33 mouse cellular contexts compared by ENCODE assay signal in genomic region chr3:88132492-88132891, GRCm38 (mm10). TPM values are rescaled to one million over a fixed set of nuclear protein-coding genes. Genes with fewer than 3 reads are reported as not detected.
A peak's percentile ranks its signal among the peaks of the same experiment; 100 is the strongest.
DNase-seq lines count a peak whose midpoint lies in the region; ATAC-seq and TF ChIP-seq lines count a peak whose summit lies in the region.
"Had no signal": no experiment of that assay in that cellular context is flagged by ENCODE, and none has a peak within 500 bp of the region (broad histone marks: within the 10 kb centered on the region; RNA-seq: fewer than 3 reads in every experiment).

No protein-coding gene starts in this region.

- peak overlapping the region; percentile 52; the same call in 1 of the 2 replicates for H3K27ac ChIP-seq in cerebellum, adult 2 months (ENCODE audit: insufficient read depth, low read length)
- peak overlapping the region; percentile 91 for H3K27ac ChIP-seq in heart, embryonic 12.5 days (ENCODE audit: poor library complexity, severe bottlenecking)
- peak overlapping the region; percentile 41; the same call in 1 of the 2 replicates for H3K27ac ChIP-seq in hindbrain, postnatal 0 days
- H3K27ac ChIP-seq in hindbrain, embryonic 12.5 days = no peak overlapping the region
- H3K27ac ChIP-seq in heart, postnatal 0 days (ENCODE audit: low read depth) = peak overlapping the region; percentile 88
- H3K27ac ChIP-seq: forebrain, embryonic 12.5 days; hindbrain, embryonic 13.5 days; liver, embryonic 12.5 days; neural tube, embryonic 12.5 days had no signal

- 38% methylated on average over 2 of the region's 2 CpGs for WGBS in cerebellum, adult 2 months
- WGBS in heart, embryonic 12.5 days = 63% methylated on average over 2 of the region's 2 CpGs
- 73% methylated on average over 2 of the region's 2 CpGs for WGBS in hindbrain, postnatal 0 days
- WGBS in hindbrain, embryonic 12.5 days = 73% methylated on average over 2 of the region's 2 CpGs
- 67% methylated on average over 2 of the region's 2 CpGs for WGBS in heart, postnatal 0 days

- H3K9ac ChIP-seq in heart, embryonic 12.5 days = no peak overlapping the region
- no peak overlapping the region for H3K9ac ChIP-seq in hindbrain, postnatal 0 days (replicated peaks; ENCODE audit: low read length)
- H3K9ac ChIP-seq in hindbrain, embryonic 12.5 days = no peak overlapping the region
- H3K9ac ChIP-seq in heart, postnatal 0 days (replicated peaks; ENCODE audit: low read depth, low read length) = no peak overlapping the region
- H3K9ac ChIP-seq: forebrain, embryonic 12.5 days; forebrain, postnatal 0 days; hindbrain, embryonic 13.5 days; kidney, embryonic 15.5 days; liver, embryonic 12.5 days; liver, postnatal 0 days; neural tube, embryonic 12.5 days had no signal

- H3K4me2 ChIP-seq in heart, embryonic 12.5 days = no peak overlapping the region
- H3K4me2 ChIP-seq in hindbrain, postnatal 0 days (ENCODE audit: low read depth, low read length) = no peak overlapping the region
- no peak overlapping the region for H3K4me2 ChIP-seq in hindbrain, embryonic 12.5 days (replicated peaks)
- H3K4me2 ChIP-seq in heart, postnatal 0 days (ENCODE audit: low read depth, low read length) = no peak overlapping the region
- H3K4me2 ChIP-seq: forebrain, embryonic 12.5 days; hindbrain, embryonic 13.5 days; kidney, embryonic 15.5 days; liver, embryonic 12.5 days; midbrain, embryonic 11.5 days; neural tube, embryonic 12.5 days had no signal

- intact Hi-C loops in heart, postnatal 25 days (cut with DNase I) = loop anchor here (5.0 kb wide), 1 partner anchor 40 kb away; no protein-coding TSS in a partner anchor

- no peaks in the 10 kb centered on the region for H3K27me3 ChIP-seq in cerebellum, adult 2 months (ENCODE audit: control insufficient read depth, insufficient read depth, low read length)
- H3K27me3 ChIP-seq in heart, embryonic 12.5 days (replicated peaks) = no peaks in the 10 kb centered on the region
- H3K27me3 ChIP-seq in hindbrain, postnatal 0 days (ENCODE audit: insufficient read depth, low read length) = no peaks in the 10 kb centered on the region
- no peaks in the 10 kb centered on the region for H3K27me3 ChIP-seq in hindbrain, embryonic 12.5 days
- H3K27me3 ChIP-seq in heart, postnatal 0 days (ENCODE audit: control insufficient read depth, insufficient read depth, low read length) = no peaks in the 10 kb centered on the region
- H3K27me3 ChIP-seq: forebrain, embryonic 12.5 days; hindbrain, embryonic 13.5 days; kidney, embryonic 15.5 days; liver, embryonic 12.5 days; neural tube, embryonic 12.5 days had no signal

- TF ChIP-seq CTCF in cerebellum, adult 2 months (IDR thresholded peaks at IDR 0.05; ENCODE audit: borderline replicate concordance, insufficient read depth, low read depth, low read length) = no peak
- TF ChIP-seq CTCF in hindbrain, postnatal 0 days (IDR thresholded peaks at IDR 0.05; ENCODE audit: low read depth) = no peak
- TF ChIP-seq CTCF in heart, postnatal 0 days (IDR thresholded peaks at IDR 0.05; ENCODE audit: low read depth) = no peak

- TF ChIP-seq EP300 in heart, postnatal 0 days (IDR thresholded peaks at IDR 0.05; ENCODE audit: low read depth) = no peak

- H3K36me3 ChIP-seq in heart, embryonic 12.5 days = no peaks in the 10 kb centered on the region
- no peaks in the 10 kb centered on the region for H3K36me3 ChIP-seq in hindbrain, postnatal 0 days (ENCODE audit: insufficient read depth, low read length)
- no peaks in the 10 kb centered on the region for H3K36me3 ChIP-seq in hindbrain, embryonic 12.5 days
- H3K36me3 ChIP-seq in heart, postnatal 0 days (replicated peaks; ENCODE audit: control insufficient read depth, insufficient read depth, low read length) = no peaks in the 10 kb centered on the region
- H3K36me3 ChIP-seq: forebrain, embryonic 12.5 days; G1E; hindbrain, embryonic 13.5 days; kidney, embryonic 15.5 days; liver, embryonic 12.5 days; neural tube, embryonic 12.5 days had no signal

- DNase-seq in cerebellum, adult 2 months = peak in 1 of 2 experiments; percentile 24
- DNase-seq in cerebellum, adult 11 months = no peak
- DNase-seq in heart, postnatal 25 days (ENCODE audit: low spot score) = no peak
- no peak for DNase-seq in hindbrain, postnatal 0 days (ENCODE audit: low spot score)
- no peak for DNase-seq in heart, postnatal 0 days (ENCODE audit: low spot score)
- no peak for DNase-seq in adrenal gland, postnatal 4 days (ENCODE audit: low spot score in 2 of 2)
- DNase-seq: adrenal gland, adult 8-10 months; forebrain, postnatal 0 days; kidney, postnatal 4 days; layer of hippocampus, postnatal 36 days; liver, postnatal 0 days; right cerebral cortex, adult 18-20 months; thymus, adult 2 months; thymus, postnatal 36 days had no signal

- ATAC-seq in heart, embryonic 12.5 days (ENCODE audit: insufficient number of reproducible peaks, low FRiP score) = no peak
- no peak for ATAC-seq in hindbrain, postnatal 0 days
- ATAC-seq in hindbrain, embryonic 12.5 days (ENCODE audit: low FRiP score) = no peak
- ATAC-seq in heart, postnatal 0 days (ENCODE audit: insufficient read depth, low read depth) = no peak
- ATAC-seq: forebrain, postnatal 0 days; liver, embryonic 12.5 days; liver, postnatal 0 days; midbrain, embryonic 16.5 days had no signal

- 0 out of 2 replicates have a peak, but pooled peaks cover 3% of the 10 kb centered on the region for H3K9me3 ChIP-seq in heart, embryonic 12.5 days (replicated peaks)
- H3K9me3 ChIP-seq in hindbrain, postnatal 0 days (ENCODE audit: low read length) = no peaks in the 10 kb centered on the region
- H3K9me3 ChIP-seq in hindbrain, embryonic 12.5 days (replicated peaks) = no peaks in the 10 kb centered on the region
- H3K9me3 ChIP-seq in heart, postnatal 0 days (replicated peaks; ENCODE audit: control insufficient read depth, low read length) = no peaks in the 10 kb centered on the region
- H3K9me3 ChIP-seq: forebrain, embryonic 12.5 days; G1E; hindbrain, embryonic 13.5 days; kidney, embryonic 15.5 days; liver, embryonic 12.5 days; neural tube, embryonic 12.5 days had no signal

- H3K4me3 ChIP-seq in cerebellum, adult 2 months (replicated peaks; ENCODE audit: insufficient read depth, low read depth, low read length) = no peak overlapping the region
- no peak overlapping the region for H3K4me3 ChIP-seq in heart, embryonic 12.5 days
- H3K4me3 ChIP-seq in hindbrain, postnatal 0 days (ENCODE audit: low read length) = no peak overlapping the region
- H3K4me3 ChIP-seq in hindbrain, embryonic 12.5 days = no peak overlapping the region
- H3K4me3 ChIP-seq in heart, postnatal 0 days (ENCODE audit: low read depth, low read length) = no peak overlapping the region
- H3K4me3 ChIP-seq: forebrain, embryonic 12.5 days; hindbrain, embryonic 13.5 days; kidney, embryonic 15.5 days; liver, embryonic 12.5 days; neural tube, embryonic 12.5 days had no signal

- TF ChIP-seq POLR2A in cerebellum, adult 2 months (IDR thresholded peaks at IDR 0.05; ENCODE audit: borderline replicate concordance, insufficient read depth, low read length) = no peak

- peaks cover 23% of the 10 kb centered on the region for H3K4me1 ChIP-seq in cerebellum, adult 2 months (ENCODE audit: control insufficient read depth, insufficient read depth, low read length)
- peaks cover 34% of the 10 kb centered on the region for H3K4me1 ChIP-seq in heart, embryonic 12.5 days (replicated peaks)
- H3K4me1 ChIP-seq in hindbrain, postnatal 0 days (ENCODE audit: insufficient read depth, low read length) = no peaks in the 10 kb centered on the region
- 0 out of 2 replicates have a peak, but pooled peaks cover 4% of the 10 kb centered on the region for H3K4me1 ChIP-seq in hindbrain, embryonic 12.5 days
- peaks cover 18% of the 10 kb centered on the region for H3K4me1 ChIP-seq in heart, postnatal 0 days (ENCODE audit: control insufficient read depth, insufficient read depth)
- H3K4me1 ChIP-seq: neural tube, embryonic 12.5 days had no signal

RNA-seq across cellular contexts. Expression of gene Mef2d, which starts 9.7 kb away (rescaled TPM):
- 102 and 116 TPM in 2 replicates for polyA plus RNA-seq in cerebellum, adult 2 months (2012; rRNA removed)
- 53.5 and 56.6 TPM in 2 replicates for polyA plus RNA-seq in heart, embryonic 12.5 days (2016; fragmentation: Nextera tagmentation; extraction: Ambion mirVana)
- 100 to 1,000 TPM; 111 to 122 TPM for total RNA-seq in heart, postnatal 25 days (2021)
- total RNA-seq in hindbrain, postnatal 0 days (2014; rRNA removed) = 44.0 and 50.3 TPM in 2 replicates
- polyA plus RNA-seq in hindbrain, postnatal 0 days (2015; fragmentation: Nextera tagmentation; extraction: Ambion mirVana) = 13.4 and 19.2 TPM in 2 replicates
- 17.7 and 20.7 TPM in 2 replicates for polyA plus RNA-seq in hindbrain, embryonic 12.5 days (2016; fragmentation: Nextera tagmentation; extraction: Ambion mirVana)
- 70.8 and 75.8 TPM in 2 replicates for total RNA-seq in heart, postnatal 0 days (2014; rRNA removed; ENCODE audit: low replicate concordance)
- 30.0 and 30.8 TPM in 2 replicates for polyA plus RNA-seq in heart, postnatal 0 days (2015; fragmentation: Nextera tagmentation; extraction: Ambion mirVana)
- total RNA-seq in adrenal gland, postnatal 4 days (2021) = 10 to 100 TPM; 90.0 to 92.1 TPM

RNA-seq across cellular contexts. Expression of gene Iqgap3, which starts 50.7 kb away (rescaled TPM):
- 0.11 and 0.14 TPM in 2 replicates for polyA plus RNA-seq in cerebellum, adult 2 months (2012; rRNA removed)
- 32.3 and 36.8 TPM in 2 replicates for polyA plus RNA-seq in heart, embryonic 12.5 days (2016; fragmentation: Nextera tagmentation; extraction: Ambion mirVana)
- 1 to 10 TPM in 1 of 2 experiments, under 1 TPM in 1; 0.75 to 1.0 TPM for total RNA-seq in heart, postnatal 25 days (2021)
- 8.0 and 9.6 TPM in 2 replicates for total RNA-seq in hindbrain, postnatal 0 days (2014; rRNA removed)
- polyA plus RNA-seq in hindbrain, postnatal 0 days (2015; fragmentation: Nextera tagmentation; extraction: Ambion mirVana) = 2.9 and 3.6 TPM in 2 replicates
- 14.7 and 14.9 TPM in 2 replicates for polyA plus RNA-seq in hindbrain, embryonic 12.5 days (2016; fragmentation: Nextera tagmentation; extraction: Ambion mirVana)
- 35.3 and 68.3 TPM in 2 replicates for total RNA-seq in heart, postnatal 0 days (2014; rRNA removed; ENCODE audit: low replicate concordance)
- 5.4 and 6.8 TPM in 2 replicates for polyA plus RNA-seq in heart, postnatal 0 days (2015; fragmentation: Nextera tagmentation; extraction: Ambion mirVana)
- 10 to 100 TPM; 17.2 to 18.8 TPM for total RNA-seq in adrenal gland, postnatal 4 days (2021)

RNA-seq across cellular contexts. Expression of gene Ttc24, which starts 54.4 kb away (rescaled TPM):
- not detected in 2 replicates for polyA plus RNA-seq in cerebellum, adult 2 months (2012; rRNA removed)
- polyA plus RNA-seq in heart, embryonic 12.5 days (2016; fragmentation: Nextera tagmentation; extraction: Ambion mirVana) = not detected in 2 replicates
- total RNA-seq in heart, postnatal 25 days (2021) = not detected
- total RNA-seq in hindbrain, postnatal 0 days (2014; rRNA removed) = not detected in 2 replicates
- not detected in 2 replicates for polyA plus RNA-seq in hindbrain, postnatal 0 days (2015; fragmentation: Nextera tagmentation; extraction: Ambion mirVana)
- polyA plus RNA-seq in hindbrain, embryonic 12.5 days (2016; fragmentation: Nextera tagmentation; extraction: Ambion mirVana) = 0.36 TPM in 1 of 2 replicates, not detected in the other
- not detected in 2 replicates for total RNA-seq in heart, postnatal 0 days (2014; rRNA removed; ENCODE audit: low replicate concordance)
- polyA plus RNA-seq in heart, postnatal 0 days (2015; fragmentation: Nextera tagmentation; extraction: Ambion mirVana) = not detected in 2 replicates
- not detected for total RNA-seq in adrenal gland, postnatal 4 days (2021)
- total RNA-seq: adrenal gland, adult 8-10 months; gastrocnemius, postnatal 10 days; granulocyte monocyte progenitor cell, adult 5-6 weeks; layer of hippocampus, adult 8-10 months; layer of hippocampus, postnatal 36 days; left cerebral cortex, postnatal 4 days; megakaryocyte, adult 5-6 weeks had no signal
- polyA plus RNA-seq: cortical plate, adult 2 months; forebrain, postnatal 0 days; G1E; hindbrain, embryonic 13.5 days; kidney, embryonic 15.5 days; limb, embryonic 14.5 days; liver, embryonic 12.5 days; liver, postnatal 0 days; lung, embryonic 16.5 days; midbrain, embryonic 11.5 days; midbrain, embryonic 16.5 days; neural tube, embryonic 12.5 days; spleen, adult 2 months had no signal
